Mouse (Mus musculus): Measurements from ENCODE around the gene Spam1. TPM values are rescaled to one million over a fixed set of nuclear protein-coding genes. Genes with fewer than 3 reads are reported as not detected.

Spam1 gene
- polyA plus RNA-seq (2014; fragmentation: Illumina TruSeq; extraction: RNeasy Lipid Tissue Mini Kit (QIAGEN cat#74804); ENCODE audit: low replicate concordance): not detected

GRCm38 (mm10) chr6:24790888-24791287 is at the start of gene Spam1:
Gene Spam1 (plus strand): TSS chr6:24791188.

GRCm38 (mm10) chr6:24748029-24748428 is 43.0 kb upstream of the Spam1 start, which contains the start of gene Hyal4:
Gene Hyal4 (plus strand): TSS chr6:24748329.

Other genes starting within 250 kb of the Spam1 start
- gene Lmod2, start 193.4 kb upstream of the Spam1 start, polyA plus RNA-seq (2014; fragmentation: Illumina TruSeq; extraction: RNeasy Lipid Tissue Mini Kit (QIAGEN cat#74804); ENCODE audit: low replicate concordance): not detected
- 183 TPM for gene Wasl, start 126.2 kb upstream of the Spam1 start, polyA plus RNA-seq (2014; fragmentation: Illumina TruSeq; extraction: RNeasy Lipid Tissue Mini Kit (QIAGEN cat#74804); ENCODE audit: low replicate concordance)
- gene Hyal6, start 57.9 kb upstream of the Spam1 start, polyA plus RNA-seq (2014; fragmentation: Illumina TruSeq; extraction: RNeasy Lipid Tissue Mini Kit (QIAGEN cat#74804); ENCODE audit: low replicate concordance): not detected
- not detected for gene Hyal4, start 42.9 kb upstream of the Spam1 start, polyA plus RNA-seq (2014; fragmentation: Illumina TruSeq; extraction: RNeasy Lipid Tissue Mini Kit (QIAGEN cat#74804); ENCODE audit: low replicate concordance)
- not detected for gene Hyal5, start 66.8 kb downstream of the Spam1 start, polyA plus RNA-seq (2014; fragmentation: Illumina TruSeq; extraction: RNeasy Lipid Tissue Mini Kit (QIAGEN cat#74804); ENCODE audit: low replicate concordance)
- gene Tmem229a, start 165.1 kb downstream of the Spam1 start, polyA plus RNA-seq (2014; fragmentation: Illumina TruSeq; extraction: RNeasy Lipid Tissue Mini Kit (QIAGEN cat#74804); ENCODE audit: low replicate concordance): 3.3 TPM

All from small intestine, adult 10 weeks (tissue).